Mouse (Mus musculus): ENCODE results near the gene Arhgef18.

DNA sequence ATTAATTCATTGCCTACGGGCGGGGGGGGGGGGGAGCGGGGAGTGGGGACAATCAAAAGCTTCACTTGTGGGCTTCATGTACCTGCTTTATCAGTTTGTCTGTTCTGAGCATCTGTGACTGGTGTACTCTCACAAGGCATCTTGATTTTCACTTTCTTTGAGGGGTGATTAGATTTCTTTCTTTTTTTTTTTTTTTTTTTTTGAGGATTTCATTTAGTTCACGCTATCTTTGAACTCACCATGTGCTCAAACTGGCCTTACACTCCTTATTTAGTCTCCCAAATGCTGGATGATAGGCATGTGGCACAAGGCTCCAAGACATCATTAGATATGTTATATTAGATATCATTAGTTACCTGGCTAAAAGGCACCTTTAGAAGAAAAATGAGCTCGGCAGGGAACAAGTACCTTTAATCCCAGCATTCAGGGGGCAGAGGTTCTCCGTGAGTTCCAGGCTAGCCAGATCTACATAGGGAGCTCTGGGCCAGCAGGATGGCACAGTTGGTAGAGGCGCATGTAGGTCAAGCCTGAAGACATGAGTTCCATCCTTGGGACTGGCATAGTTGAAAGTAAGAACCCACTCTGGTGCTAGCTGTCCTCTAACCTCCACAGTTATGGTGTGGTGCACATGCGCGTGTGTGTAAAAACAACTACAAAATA is 75.2 kb downstream of the Arhgef18 start:
- TF ChIP-seq POLR2A (IDR thresholded peaks at IDR 0.05; ENCODE audit: control insufficient read depth in 1 of 2, insufficient read depth in 1 of 2, low read depth in 1 of 2, low read length in 2 of 2, poor library complexity in 1 of 2) (no peak), TCF12 (IDR thresholded peaks at IDR 0.05; ENCODE audit: low read depth, low read length) (no peak), EP300 (IDR thresholded peaks at IDR 0.05; ENCODE audit: low read depth in 1 of 2, low read length in 2 of 2) (no peak), MAZ (IDR thresholded peaks at IDR 0.05; ENCODE audit: low read depth, low read length) (no peak), POLR2AphosphoS2 (IDR thresholded peaks at IDR 0.05; ENCODE audit: low read length) (no peak), CTCF (IDR thresholded peaks at IDR 0.05 in 2 of 3, conservative IDR thresholded peaks at IDR 0.05 in 1 of 3; ENCODE audit: control insufficient read depth in 1 of 3, insufficient read depth in 1 of 3, low read depth in 2 of 3, low read length in 3 of 3, poor library complexity in 1 of 3, severe bottlenecking in 1 of 3) (no peak), POLR2AphosphoS5 (IDR thresholded peaks at IDR 0.05; ENCODE audit: borderline replicate concordance, low read depth, low read length) (no peak), MAFK (IDR thresholded peaks at IDR 0.05; ENCODE audit: borderline replicate concordance, low read depth, low read length) (no peak), BHLHE40 (IDR thresholded peaks at IDR 0.05; ENCODE audit: borderline replicate concordance, low read depth, low read length) (no peak)

All from MEL (cell line).